Mouse (Mus musculus): Measurements from ENCODE around the gene Zfp13. TPM values are rescaled to one million over a fixed set of nuclear protein-coding genes. Genes with fewer than 3 reads are reported as not detected.
A peak's percentile ranks its signal among the peaks of the same experiment; 100 is the strongest.
"Not testable (repeated sequence)": the region's sequence is repeated elsewhere in the genome, so short reads cannot be mapped to it uniquely, and the experiment has no call there.

Zfp13 gene
- polyA plus RNA-seq, 1 experiment from 2014 or later: 11.8 TPM

GRCm38 (mm10) chr17:23595139-23595538 lies 4.1 kb downstream of the Zfp13 start:
- not testable (repeated sequence) for H3K9me3 ChIP-seq (replicated peaks; ENCODE audit: control insufficient read depth, low read length); H3K27ac ChIP-seq (ENCODE audit: low read length); H3K4me2 ChIP-seq (ENCODE audit: low read depth, low read length); ATAC-seq (ENCODE audit: insufficient read depth, low FRiP score); H3K4me3 ChIP-seq (replicated peaks; ENCODE audit: low read length); H3K9ac ChIP-seq (ENCODE audit: low read length); H3K27me3 ChIP-seq (ENCODE audit: control insufficient read depth, insufficient read depth, low read length); H3K36me3 ChIP-seq (ENCODE audit: control insufficient read depth, insufficient read depth, low read length)
- peaks cover 11% of the 10 kb centered on the region; the same call in 1 of the 2 replicates for H3K4me1 ChIP-seq (ENCODE audit: control insufficient read depth, insufficient read depth, low read length)
- 76% methylated on average over 4 of the region's 4 CpGs for WGBS

GRCm38 (mm10) chr17:23592926-23593300 lies 6.4 kb downstream of the Zfp13 start:
- peak overlapping the region; percentile 79 for H3K4me2 ChIP-seq (ENCODE audit: low read depth, low read length)
- H3K36me3 ChIP-seq (ENCODE audit: control insufficient read depth, insufficient read depth, low read length): no peaks in the 10 kb centered on the region
- peak overlapping the region; percentile 79 for H3K9ac ChIP-seq (ENCODE audit: low read length)
- no peaks in the 10 kb centered on the region for H3K27me3 ChIP-seq (ENCODE audit: control insufficient read depth, insufficient read depth, low read length)
- no peaks in the 10 kb centered on the region for H3K9me3 ChIP-seq (replicated peaks; ENCODE audit: control insufficient read depth, low read length)
- peak overlapping the region; percentile 59 for H3K4me3 ChIP-seq (replicated peaks; ENCODE audit: low read length)
- peak; percentile 67 for ATAC-seq (ENCODE audit: insufficient read depth, low FRiP score)
- H3K4me1 ChIP-seq (ENCODE audit: control insufficient read depth, insufficient read depth, low read length): peaks cover 3% of the 10 kb centered on the region; the same call in 1 of the 2 replicates
- 11% methylated on average over 13 of the region's 13 CpGs for WGBS
- H3K27ac ChIP-seq (ENCODE audit: low read length): peak overlapping the region; percentile 73

GRCm38 (mm10) chr17:23592208-23592925 lies 6.9 kb downstream of the Zfp13 start:
- H3K27ac ChIP-seq (ENCODE audit: low read length): peak overlapping the region; percentile 73
- peaks cover 3% of the 10 kb centered on the region; the same call in 1 of the 2 replicates for H3K4me1 ChIP-seq (ENCODE audit: control insufficient read depth, insufficient read depth, low read length)
- ATAC-seq (ENCODE audit: insufficient read depth, low FRiP score): peak; percentile 99
- no peaks in the 10 kb centered on the region for H3K9me3 ChIP-seq (replicated peaks; ENCODE audit: control insufficient read depth, low read length)
- 7% methylated on average over 34 of the region's 34 CpGs for WGBS
- H3K27me3 ChIP-seq (ENCODE audit: control insufficient read depth, insufficient read depth, low read length): no peaks in the 10 kb centered on the region
- H3K36me3 ChIP-seq (ENCODE audit: control insufficient read depth, insufficient read depth, low read length): no peaks in the 10 kb centered on the region
- peak overlapping the region; percentile 59 for H3K4me3 ChIP-seq (replicated peaks; ENCODE audit: low read length)
- H3K4me2 ChIP-seq (ENCODE audit: low read depth, low read length): peak overlapping the region; percentile 79
- peak overlapping the region; percentile 79 for H3K9ac ChIP-seq (ENCODE audit: low read length)

GRCm38 (mm10) chr17:23587253-23587652 lies 12.0 kb downstream of the Zfp13 start:
- H3K4me3 ChIP-seq (replicated peaks; ENCODE audit: low read length): no peak overlapping the region
- ATAC-seq (ENCODE audit: insufficient read depth, low FRiP score): no peak
- H3K9ac ChIP-seq (ENCODE audit: low read length): no peak overlapping the region
- WGBS: 47% methylated on average over 2 of the region's 2 CpGs
- no peaks in the 10 kb centered on the region for H3K27me3 ChIP-seq (ENCODE audit: control insufficient read depth, insufficient read depth, low read length)
- H3K4me1 ChIP-seq (ENCODE audit: control insufficient read depth, insufficient read depth, low read length): peaks cover 9% of the 10 kb centered on the region
- no peaks in the 10 kb centered on the region for H3K36me3 ChIP-seq (ENCODE audit: control insufficient read depth, insufficient read depth, low read length)
- no peaks in the 10 kb centered on the region for H3K9me3 ChIP-seq (replicated peaks; ENCODE audit: control insufficient read depth, low read length)
- H3K4me2 ChIP-seq (ENCODE audit: low read depth, low read length): no peak overlapping the region
- H3K27ac ChIP-seq (ENCODE audit: low read length): no peak overlapping the region

GRCm38 (mm10) chr17:23585721-23586491 lies 13.4 kb downstream of the Zfp13 start:
- Histone ChIP-seq H3K9ac (ENCODE audit: low read length) (peak overlapping the region; percentile 90), H3K36me3 (ENCODE audit: control insufficient read depth, insufficient read depth, low read length) (no peaks in the 10 kb centered on the region), H3K27ac (ENCODE audit: low read length) (no peak overlapping the region), H3K4me3 (replicated peaks; ENCODE audit: low read length) (peak overlapping the region; percentile 82), H3K27me3 (ENCODE audit: control insufficient read depth, insufficient read depth, low read length) (no peaks in the 10 kb centered on the region), H3K4me1 (ENCODE audit: control insufficient read depth, insufficient read depth, low read length) (peaks cover 7% of the 10 kb centered on the region), H3K9me3 (replicated peaks; ENCODE audit: control insufficient read depth, low read length) (no peaks in the 10 kb centered on the region), H3K4me2 (ENCODE audit: low read depth, low read length) (peak overlapping the region; percentile 87)
- under 1% methylated on average over 22 of the region's 22 CpGs for WGBS
- peak; percentile 82 for ATAC-seq (ENCODE audit: insufficient read depth, low FRiP score)

GRCm38 (mm10) chr17:23584786-23585185 lies 14.5 kb downstream of the Zfp13 start:
- Histone ChIP-seq H3K4me3 (replicated peaks; ENCODE audit: low read length) (peak overlapping the region; percentile 82; the same call in 1 of the 2 replicates), H3K9ac (ENCODE audit: low read length) (no peak overlapping the region), H3K4me2 (ENCODE audit: low read depth, low read length) (peak overlapping the region; percentile 87), H3K27me3 (ENCODE audit: control insufficient read depth, insufficient read depth, low read length) (no peaks in the 10 kb centered on the region), H3K4me1 (ENCODE audit: control insufficient read depth, insufficient read depth, low read length) (peaks cover 7% of the 10 kb centered on the region), H3K9me3 (replicated peaks; ENCODE audit: control insufficient read depth, low read length) (no peaks in the 10 kb centered on the region), H3K36me3 (ENCODE audit: control insufficient read depth, insufficient read depth, low read length) (0 out of 2 replicates have a peak, but pooled peaks cover 3% of the 10 kb centered on the region), H3K27ac (ENCODE audit: low read length) (no peak overlapping the region)
- ATAC-seq (ENCODE audit: insufficient read depth, low FRiP score): no peak
- 74% methylated on average over 8 of the region's 8 CpGs for WGBS

GRCm38 (mm10) chr17:23575951-23576552 lies 23.2 kb downstream of the Zfp13 start:
- no peak overlapping the region for H3K27ac ChIP-seq (ENCODE audit: low read length)
- H3K9me3 ChIP-seq (replicated peaks; ENCODE audit: control insufficient read depth, low read length): peaks cover 12% of the 10 kb centered on the region; the same call in 1 of the 2 replicates
- H3K4me1 ChIP-seq (ENCODE audit: control insufficient read depth, insufficient read depth, low read length): no peaks in the 10 kb centered on the region
- H3K36me3 ChIP-seq (ENCODE audit: control insufficient read depth, insufficient read depth, low read length): peaks cover 44% of the 10 kb centered on the region
- H3K27me3 ChIP-seq (ENCODE audit: control insufficient read depth, insufficient read depth, low read length): no peaks in the 10 kb centered on the region
- no peak overlapping the region for H3K4me3 ChIP-seq (replicated peaks; ENCODE audit: low read length)
- no peak overlapping the region for H3K9ac ChIP-seq (ENCODE audit: low read length)
- 95% methylated on average over 38 of the region's 38 CpGs for WGBS
- peak; percentile 5; the same call in 1 of the 2 replicates for ATAC-seq (ENCODE audit: insufficient read depth, low FRiP score)
- H3K4me2 ChIP-seq (ENCODE audit: low read depth, low read length): no peak overlapping the region

- ATAC-seq (ENCODE audit: insufficient read depth, low FRiP score): no peak
- Histone ChIP-seq H3K36me3 (ENCODE audit: control insufficient read depth, insufficient read depth, low read length) (peaks cover 39% of the 10 kb centered on the region), H3K4me1 (ENCODE audit: control insufficient read depth, insufficient read depth, low read length) (no peaks in the 10 kb centered on the region), H3K9ac (ENCODE audit: low read length) (no peak overlapping the region), H3K27me3 (ENCODE audit: control insufficient read depth, insufficient read depth, low read length) (no peaks in the 10 kb centered on the region), H3K9me3 (replicated peaks; ENCODE audit: control insufficient read depth, low read length) (peaks cover 12% of the 10 kb centered on the region; the same call in 1 of the 2 replicates), H3K4me2 (ENCODE audit: low read depth, low read length) (no peak overlapping the region), H3K27ac (ENCODE audit: low read length) (no peak overlapping the region), H3K4me3 (replicated peaks; ENCODE audit: low read length) (no peak overlapping the region)
- 89% methylated on average over 8 of the region's 8 CpGs for WGBS
Measured at GRCm38 (mm10) chr17:23574130-23574529, 25.2 kb downstream of the Zfp13 start.

- Histone ChIP-seq H3K9me3 (replicated peaks; ENCODE audit: control insufficient read depth, low read length) (peaks cover 12% of the 10 kb centered on the region; the same call in 1 of the 2 replicates), H3K9ac (ENCODE audit: low read length) (no peak overlapping the region), H3K27ac (ENCODE audit: low read length) (no peak overlapping the region), H3K27me3 (ENCODE audit: control insufficient read depth, insufficient read depth, low read length) (no peaks in the 10 kb centered on the region), H3K36me3 (ENCODE audit: control insufficient read depth, insufficient read depth, low read length) (peaks cover 30% of the 10 kb centered on the region), H3K4me1 (ENCODE audit: control insufficient read depth, insufficient read depth, low read length) (no peaks in the 10 kb centered on the region), H3K4me2 (ENCODE audit: low read depth, low read length) (no peak overlapping the region), H3K4me3 (replicated peaks; ENCODE audit: low read length) (no peak overlapping the region)
- no peak for ATAC-seq (ENCODE audit: insufficient read depth, low FRiP score)
- 80% methylated on average over 6 of the region's 6 CpGs for WGBS
Measured at GRCm38 (mm10) chr17:23572059-23572458, 27.2 kb downstream of the Zfp13 start.

Measured in stomach, embryonic 16.5 days (tissue).